Mouse (Mus musculus): Measurements from ENCODE around the gene Smad3. TPM values are rescaled to one million over a fixed set of nuclear protein-coding genes. Genes with fewer than 3 reads are reported as not detected.
A peak's percentile ranks its signal among the peaks of the same experiment; 100 is the strongest.

Gene Smad3
- total and polyA plus RNA-seq, 3 experiments = 7.5 to 10.2 TPM; not detected in 1

- no peak for TF ChIP-seq CTCF (IDR thresholded peaks at IDR 0.05 in 2 of 3, conservative IDR thresholded peaks at IDR 0.05 in 1 of 3; ENCODE audit: control insufficient read depth in 1 of 3, insufficient read depth in 1 of 3, low read depth in 2 of 3, low read length in 3 of 3, poor library complexity in 1 of 3, severe bottlenecking in 1 of 3)
- no peak for TF ChIP-seq ZKSCAN1 (IDR thresholded peaks at IDR 0.05; ENCODE audit: low read depth, low read length)
- TF ChIP-seq JUND (IDR thresholded peaks at IDR 0.05; ENCODE audit: low read depth, low read length) = no peak
- TF ChIP-seq USF1 (IDR thresholded peaks at IDR 0.05; ENCODE audit: low read depth, low read length) = 0 out of 2 replicates have a peak, but pooled peaks have one; percentile 6
- TF ChIP-seq BHLHE40 (IDR thresholded peaks at IDR 0.05; ENCODE audit: borderline replicate concordance, low read depth, low read length) = no peak
- no peak for TF ChIP-seq ZC3H11A (IDR thresholded peaks at IDR 0.05; ENCODE audit: low read depth, low read length)
- TF ChIP-seq TAL1 (IDR thresholded peaks at IDR 0.05; ENCODE audit: low read length) = peak; percentile 35
- no peak for TF ChIP-seq ZMIZ1 (IDR thresholded peaks at IDR 0.05; ENCODE audit: low read depth, low read length)
- TF ChIP-seq HCFC1 (IDR thresholded peaks at IDR 0.05; ENCODE audit: low read depth, low read length) = no peak
- peak; percentile 74 to 81 for TF ChIP-seq EP300 (IDR thresholded peaks at IDR 0.05; ENCODE audit: low read depth in 1 of 2, low read length in 2 of 2)
- TF ChIP-seq POLR2AphosphoS5 (IDR thresholded peaks at IDR 0.05; ENCODE audit: borderline replicate concordance, low read depth, low read length) = no peak
- no peak for TF ChIP-seq NELFE (IDR thresholded peaks at IDR 0.05; ENCODE audit: low read depth, low read length)
- TF ChIP-seq E2F4 (IDR thresholded peaks at IDR 0.05; ENCODE audit: borderline replicate concordance, low read depth, low read length) = no peak
- TF ChIP-seq MYC (IDR thresholded peaks at IDR 0.05; ENCODE audit: low read depth, low read length) = 0 out of 2 replicates have a peak, but pooled peaks have one; percentile 22
- peak; percentile 79 for TF ChIP-seq ETS1 (IDR thresholded peaks at IDR 0.05; ENCODE audit: low read depth, low read length)
- TF ChIP-seq ELF1 (IDR thresholded peaks at IDR 0.05; ENCODE audit: low read depth, low read length) = no peak
- TF ChIP-seq MYB (IDR thresholded peaks at IDR 0.05; ENCODE audit: low read depth, low read length) = no peak
- no peak for TF ChIP-seq USF2 (IDR thresholded peaks at IDR 0.05; ENCODE audit: borderline replicate concordance in 1 of 2, insufficient read depth in 1 of 2, low read depth in 1 of 2, low read length in 2 of 2)
- no peak for TF ChIP-seq NRF1 (IDR thresholded peaks at IDR 0.05; ENCODE audit: insufficient read depth, low read depth, low read length, poor library complexity, severe bottlenecking)
- TF ChIP-seq GABPA (IDR thresholded peaks at IDR 0.05; ENCODE audit: low read depth, low read length) = no peak
Measured at GRCm38 (mm10) chr9:63745821-63746632, 11.8 kb downstream of the Smad3 start (continued).

GRCm38 (mm10) chr9:63744595-63744994 is 13.2 kb downstream of the Smad3 start:
- Histone ChIP-seq H3K79me2 (ENCODE audit: control insufficient read depth, insufficient read depth, low read length, poor library complexity) (peaks cover 4% of the 10 kb centered on the region; the same call in 1 of the 2 replicates), H3K27me3 (ENCODE audit: control insufficient read depth in 1 of 2, insufficient read depth in 2 of 2, low read length in 2 of 2) (no peaks in the 10 kb centered on the region), H3K9me3 (replicated peaks; ENCODE audit: insufficient read depth, low read length) (no peaks in the 10 kb centered on the region), H3K9ac (ENCODE audit: control insufficient read depth, low read depth, low read length, poor library complexity, severe bottlenecking) (no peak overlapping the region), H3K4me3 (ENCODE audit: control insufficient read depth in 1 of 2, insufficient read depth in 1 of 2, low read depth in 2 of 2, low read length in 2 of 2) (no peak overlapping the region), H3K4me1 (ENCODE audit: control insufficient read depth in 1 of 2, insufficient read depth in 2 of 2, low read length in 2 of 2) (peaks cover 35 to 77% of the 10 kb centered on the region in 2 experiments), H3K27ac (ENCODE audit: control insufficient read depth, low read depth, low read length) (peak overlapping the region; percentile 16; the same call in 1 of the 2 replicates), H3K36me3 (ENCODE audit: control insufficient read depth in 1 of 2, insufficient read depth in 2 of 2, low read length in 2 of 2) (peaks cover 0 to 76% of the 10 kb centered on the region in 2 experiments; a peak in 2 of 4 replicates)
- TF ChIP-seq TAL1 (IDR thresholded peaks at IDR 0.05; ENCODE audit: low read length) = peak; percentile 42
- TF ChIP-seq EP300 (IDR thresholded peaks at IDR 0.05; ENCODE audit: low read depth in 1 of 2, low read length in 2 of 2) = peak in 1 of 2 experiments; percentile 25; a peak in 2 of 4 replicates
- no peak for TF ChIP-seq JUND (IDR thresholded peaks at IDR 0.05; ENCODE audit: low read depth, low read length)
- DNase-seq (ENCODE audit: low read depth, low spot score) = peak; percentile 55
